Mouse (Mus musculus): ENCODE data around the gene Fcrl5.

DNA sequence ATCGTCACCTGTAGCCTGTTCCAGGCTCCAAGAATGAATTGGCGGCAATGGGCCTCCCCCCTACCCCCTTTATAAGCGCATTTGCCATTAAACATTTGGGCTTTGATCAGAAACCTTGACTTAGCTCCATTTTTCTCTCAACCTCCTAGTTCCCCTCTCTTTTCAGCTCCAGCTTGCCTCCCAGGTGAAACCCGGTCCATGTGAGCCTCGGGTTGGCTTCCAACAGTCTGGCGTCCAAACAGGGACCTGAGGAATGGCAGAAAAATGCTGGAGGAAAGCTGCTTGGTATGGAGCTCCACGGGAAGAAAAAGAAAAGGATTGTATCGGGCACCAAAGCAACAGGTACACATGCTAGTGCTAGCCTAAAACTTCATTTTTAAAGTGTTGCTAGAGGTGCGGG, 31.8 kb downstream of the Fcrl5 start:
- TF ChIP-seq CTCF (IDR thresholded peaks at IDR 0.05; ENCODE audit: control insufficient read depth, insufficient read depth, low read length) = no peak
- no peak for TF ChIP-seq POLR2A (IDR thresholded peaks at IDR 0.05; ENCODE audit: borderline replicate concordance, control insufficient read depth, low read depth, low read length)

Data from bone marrow, adult 2 months (tissue).